Mouse (Mus musculus) liver, postnatal 0 days (tissue): Measurements from ENCODE around the gene Togaram2. TPM values are rescaled to one million over a fixed set of nuclear protein-coding genes. Genes with fewer than 3 reads are reported as not detected.

Experiments
- ATAC-seq: fragments of 200-750 bp; cut with Nextera tagmentation; 2 replicates; pipeline ENCODE4 v1.8.0; 2017; ENCODE audit warnings: mild to moderate bottlenecking, moderate library complexity
- DNase-seq: peaks from one replicate; pipeline ENCODE4 v3.0.0-alpha.2; 2016
- H3K27ac ChIP-seq: fragments of 300-500 bp; sonication (generic); 2 replicates; pipeline ENCODE4 v1.5.1; 2014; ENCODE audit warnings: antibody characterized with exemption, moderate library complexity, mild to moderate bottlenecking, low read depth
- H3K27me3 ChIP-seq: fragments of 300-500 bp; sonication (generic); 2 replicates; pipeline ENCODE4 v1.6.1; 2014; ENCODE audit warnings: low read length, control low read depth, mixed read lengths; ENCODE audit not compliant: insufficient read depth
- H3K36me3 ChIP-seq: fragments of 300-500 bp; sonication (generic); replicated peaks from 2 replicates; pipeline ENCODE4 v1.6.1; 2014; ENCODE audit warnings: mild to moderate bottlenecking, control low read depth, low read length, moderate library complexity, mixed read lengths; ENCODE audit not compliant: insufficient read depth
- H3K4me1 ChIP-seq: fragments of 300-500 bp; sonication (generic); 2 replicates; pipeline ENCODE4 v1.6.1; 2014; ENCODE audit warnings: antibody characterized with exemption, mild to moderate bottlenecking, control low read depth; ENCODE audit not compliant: insufficient read depth
- H3K4me2 ChIP-seq: fragments of 300-500 bp; sonication (generic); 2 replicates; pipeline ENCODE4 v1.6.1; 2014; ENCODE audit warnings: low read depth, mild to moderate bottlenecking, low read length, moderate library complexity, mixed read lengths
- H3K4me3 ChIP-seq: fragments of 300-500 bp; sonication (generic); 2 replicates; pipeline ENCODE4 v1.5.1; 2014; ENCODE audit warnings: low read depth, low read length
- H3K9ac ChIP-seq: fragments of 300-500 bp; sonication (generic); replicated peaks from 2 replicates; pipeline ENCODE4 v1.6.1; 2014; ENCODE audit warnings: mild to moderate bottlenecking, moderate library complexity
- H3K9me3 ChIP-seq: fragments of 300-500 bp; sonication (generic); 2 replicates; pipeline ENCODE4 v1.6.1; 2016; ENCODE audit warnings: mild to moderate bottlenecking, control low read depth, low read length, mixed read lengths
- CTCF ChIP-seq: sonication (generic); IDR thresholded peaks from 2 replicates; pipeline ENCODE4 v1.5.1; 2016; ENCODE audit warnings: antibody characterized with exemption, low read depth
- EP300 ChIP-seq: IDR thresholded peaks from 2 replicates; pipeline ENCODE4 v1.6.1; 2016; ENCODE audit warnings: antibody characterized with exemption, low read depth, mild to moderate bottlenecking
- WGBS: fragments of 180-500 bp; shearing (Covaris S2); extraction: QIAGEN DNeasy Blood & Tissue Kit; methylation state at CpG from one replicate; pipeline ENCODE4 v1.1.7; 2014; ENCODE audit not compliant: insufficient replicate concordance; 5-methylcytosine and 5-hydroxymethylcytosine counted together
- polyA plus RNA-seq: library from polyadenylated mRNA; unstranded; fragments of >200 nt; fragmentation: Nextera tagmentation; extraction: Ambion mirVana; gene quantifications from 2 replicates; pipeline ENCODE4 v1.2.1, GENCODE M21; 2015

Gene Togaram2
- polyA plus RNA-seq, 1 experiment from 2014 or later: not detected

GRCm38 (mm10) chr17:71774173-71774572 is 101.1 kb downstream of the Togaram2 start:
- ATAC-seq: no peak
- Histone ChIP-seq H3K36me3 (no peaks in the 10 kb centered on the region), H3K4me3 (no peak overlapping the region), H3K4me2 (no peak overlapping the region), H3K9ac (no peak overlapping the region), H3K9me3 (peaks cover 10% of the 10 kb centered on the region; the same call in 1 of the 2 replicates), H3K27me3 (no peaks in the 10 kb centered on the region), H3K27ac (no peak overlapping the region), H3K4me1 (no peaks in the 10 kb centered on the region)
- WGBS: 62% methylated on average over 4 of the region's 4 CpGs
- DNase-seq: no peak
- TF ChIP-seq CTCF: no peak
- TF ChIP-seq EP300: no peak

GRCm38 (mm10) chr17:71775279-71775678 is 102.2 kb downstream of the Togaram2 start:
- Histone ChIP-seq H3K4me3 (no peak overlapping the region), H3K4me1 (no peaks in the 10 kb centered on the region), H3K9me3 (peaks cover 10% of the 10 kb centered on the region; the same call in 1 of the 2 replicates), H3K27ac (no peak overlapping the region), H3K27me3 (no peaks in the 10 kb centered on the region), H3K4me2 (no peak overlapping the region), H3K9ac (no peak overlapping the region), H3K36me3 (no peaks in the 10 kb centered on the region)
- TF ChIP-seq EP300: no peak
- no peak for TF ChIP-seq CTCF
- DNase-seq: no peak
- WGBS: 72% methylated on average over 4 of the region's 4 CpGs
- no peak for ATAC-seq

- Histone ChIP-seq H3K4me1 (no peaks in the 10 kb centered on the region), H3K36me3 (no peaks in the 10 kb centered on the region), H3K9me3 (peaks cover 10% of the 10 kb centered on the region; the same call in 1 of the 2 replicates), H3K27me3 (peaks cover 20% of the 10 kb centered on the region), H3K9ac (no peak overlapping the region), H3K4me3 (no peak overlapping the region), H3K4me2 (no peak overlapping the region), H3K27ac (no peak overlapping the region)
- WGBS: 59% methylated on average over 3 of the region's 3 CpGs
- TF ChIP-seq EP300 (no peak), CTCF (0 out of 2 replicates have a peak, but pooled peaks have one; percentile 30)
- no peak for DNase-seq
- ATAC-seq: no peak
Observed at GRCm38 (mm10) chr17:71778696-71779095, 105.6 kb downstream of the Togaram2 start.

Other genes with a start within 250 kb of the Togaram2 start
- 0.45 and 0.51 TPM in 2 replicates for gene Gm4707, start 213.3 kb upstream of the Togaram2 start, polyA plus RNA-seq
- 21.4 and 25.7 TPM in 2 replicates for gene Smchd1, start 197.9 kb upstream of the Togaram2 start, polyA plus RNA-seq
- 16.3 and 17.7 TPM in 2 replicates for gene Ndc80, start 146.4 kb upstream of the Togaram2 start, polyA plus RNA-seq
- gene Spdya, start 121.2 kb upstream of the Togaram2 start, polyA plus RNA-seq: 0.20 and 0.30 TPM in 2 replicates
- gene Wdr43, start 57.4 kb upstream of the Togaram2 start, polyA plus RNA-seq: 22.6 and 23.0 TPM in 2 replicates
- gene Pcare, start 79.6 kb downstream of the Togaram2 start, polyA plus RNA-seq: not detected in 2 replicates
- 0.49 and 0.79 TPM in 2 replicates for gene Clip4, start 95.2 kb downstream of the Togaram2 start, polyA plus RNA-seq